Mouse (Mus musculus) large intestine, adult 2 months (tissue): Measurements from ENCODE around the gene Piezo1. TPM values are rescaled to one million over a fixed set of nuclear protein-coding genes. Genes with fewer than 3 reads are reported as not detected.
A peak's percentile ranks its signal among the peaks of the same experiment; 100 is the strongest.

ENCODE experiments used
- DNase-seq: peaks from one replicate; pipeline ENCODE4 v3.0.0-alpha.2; 2012; ENCODE audit warnings: low read depth, low spot score
- WGBS: fragments of 180-500 bp; shearing (Covaris S2); methylation state at CpG from one replicate; pipeline ENCODE4 v1.1.7; 2018; 5-methylcytosine and 5-hydroxymethylcytosine counted together
- polyA plus RNA-seq: library from polyadenylated mRNA; depleted of rRNA; stranded (reverse); fragments of >200 nt; gene quantifications from 2 replicates; pipeline ENCODE4 v1.2.3, GENCODE M21; 2012

Gene Piezo1
- polyA plus RNA-seq, 1 experiment: 38.3 TPM

- no peak for DNase-seq
- 66% methylated on average over 3 of the region's 3 CpGs for WGBS
Measured at GRCm38 (mm10) chr8:122548891-122549439, 2.2 kb downstream of the Piezo1 start.

- 58% methylated on average over 13 of the region's 13 CpGs for WGBS
- DNase-seq: no peak
Measured at GRCm38 (mm10) chr8:122548331-122548730, 2.8 kb downstream of the Piezo1 start.

- no peak for DNase-seq
Measured at GRCm38 (mm10) chr8:122547815-122548214, 3.3 kb downstream of the Piezo1 start.

GRCm38 (mm10) chr8:122546811-122547453 is 4.2 kb downstream of the Piezo1 start:
- WGBS: 56% methylated on average over 24 of the region's 24 CpGs
- no peak for DNase-seq

More at GRCm38 (mm10) chr8:122547815-122548214, 3.3 kb downstream of the Piezo1 start:
- 39% methylated on average over 5 of the region's 5 CpGs for WGBS

- WGBS: 68% methylated on average over 7 of the region's 7 CpGs
- no peak for DNase-seq
Measured at GRCm38 (mm10) chr8:122546066-122546755, 4.9 kb downstream of the Piezo1 start.

GRCm38 (mm10) chr8:122544138-122544537 is 7.0 kb downstream of the Piezo1 start:
- 88% methylated on average over 8 of the region's 8 CpGs for WGBS
- DNase-seq: no peak

GRCm38 (mm10) chr8:122538310-122539076 is 12.6 kb downstream of the Piezo1 start:
- 88% methylated on average over 9 of the region's 9 CpGs for whole genome bisulfite sequencing
- DNase-seq: no peak

GRCm38 (mm10) chr8:122537812-122538211 is 13.3 kb downstream of the Piezo1 start:
- WGBS: 74% methylated on average over 2 of the region's 2 CpGs
- no peak for DNase-seq

- no peak for DNase-seq
- 17% methylated on average over 6 of the region's 6 CpGs for WGBS
Measured at GRCm38 (mm10) chr8:122537033-122537432, 14.1 kb downstream of the Piezo1 start.

- no peak for DNase-seq
- WGBS: 67% methylated on average over 8 of the region's 8 CpGs
Measured at GRCm38 (mm10) chr8:122531312-122531711, 19.8 kb downstream of the Piezo1 start.

GRCm38 (mm10) chr8:122529159-122529558 is 22.0 kb downstream of the Piezo1 start:
- WGBS: 74% methylated on average over 4 of the region's 4 CpGs
- DNase-seq: no peak

GRCm38 (mm10) chr8:122527937-122528336 is 23.2 kb downstream of the Piezo1 start:
- 95% methylated on average over 3 of the region's 3 CpGs for WGBS
- DNase-seq: no peak

GRCm38 (mm10) chr8:122526526-122527170 is 24.5 kb downstream of the Piezo1 start:
- no peak for DNase-seq
- WGBS: 66% methylated on average over 7 of the region's 7 CpGs

- no peak for DNase-seq
- 64% methylated on average over 3 of the region's 3 CpGs for WGBS
Measured at GRCm38 (mm10) chr8:122526084-122526483, 25.0 kb downstream of the Piezo1 start.

- 76% methylated on average over 6 of the region's 6 CpGs for WGBS
- DNase-seq: no peak
Measured at GRCm38 (mm10) chr8:122525004-122525403, 26.1 kb downstream of the Piezo1 start.

- WGBS: 44% methylated on average over 6 of the region's 6 CpGs
- no peak for DNase-seq
Measured at GRCm38 (mm10) chr8:122524506-122524905, 26.6 kb downstream of the Piezo1 start.

- peak; percentile 8 for DNase-seq
- WGBS: 15% methylated on average over 23 of the region's 23 CpGs
Measured at GRCm38 (mm10) chr8:122523652-122524360, 27.3 kb downstream of the Piezo1 start.

- 23% methylated on average over 14 of the region's 14 CpGs for WGBS
- DNase-seq: peak; percentile 51
Measured at GRCm38 (mm10) chr8:122522796-122523651, 28.1 kb downstream of the Piezo1 start.
